Mouse (Mus musculus) heart, embryonic 12.5 days (tissue): ENCODE results near the gene Astl. TPM values are rescaled to one million over a fixed set of nuclear protein-coding genes. Genes with fewer than 3 reads are reported as not detected.

Source experiments
- ATAC-seq: fragments of 200-750 bp; cut with Nextera tagmentation; 2 replicates; pipeline ENCODE4 v1.8.0; 2017; ENCODE audit warnings: moderate TSS enrichment, moderate library complexity; ENCODE audit not compliant: insufficient number of reproducible peaks, low FRiP score
- H3K27ac ChIP-seq: fragments of 300-500 bp; sonication (generic); 2 replicates; pipeline ENCODE4 v1.5.1; 2016; ENCODE audit warnings: mild to moderate bottlenecking, moderate library complexity; ENCODE audit not compliant: poor library complexity, severe bottlenecking
- H3K27me3 ChIP-seq: fragments of 300-500 bp; sonication (generic); replicated peaks from 2 replicates; pipeline ENCODE4 v1.6.1; 2016; ENCODE audit warnings: mild to moderate bottlenecking, moderate library complexity
- H3K36me3 ChIP-seq: fragments of 300-500 bp; sonication (generic); 2 replicates; pipeline ENCODE4 v1.6.1; 2016; ENCODE audit warnings: mild to moderate bottlenecking, moderate library complexity
- H3K4me1 ChIP-seq: fragments of 300-500 bp; sonication (generic); replicated peaks from 2 replicates; pipeline ENCODE4 v1.6.1; 2016; ENCODE audit warnings: mild to moderate bottlenecking
- H3K4me2 ChIP-seq: fragments of 300-500 bp; sonication (generic); 2 replicates; pipeline ENCODE4 v1.6.1; 2016; ENCODE audit warnings: mild to moderate bottlenecking, moderate library complexity
- H3K4me3 ChIP-seq: fragments of 300-500 bp; sonication (generic); 2 replicates; pipeline ENCODE4 v1.5.1; 2016; ENCODE audit warnings: mild to moderate bottlenecking
- H3K9ac ChIP-seq: fragments of 300-500 bp; sonication (generic); 2 replicates; pipeline ENCODE4 v1.6.1; 2016; ENCODE audit warnings: mild to moderate bottlenecking, moderate library complexity
- H3K9me3 ChIP-seq: fragments of 300-500 bp; sonication (generic); replicated peaks from 2 replicates; pipeline ENCODE4 v1.6.1; 2016; ENCODE audit warnings: mild to moderate bottlenecking, moderate library complexity
- WGBS: fragments of 180-500 bp; shearing (Covaris S2); methylation state at CpG from one replicate; pipeline ENCODE4 v1.1.7; 2016; 5-methylcytosine and 5-hydroxymethylcytosine counted together
- polyA plus RNA-seq: library from polyadenylated mRNA; unstranded; fragments of >200 nt; fragmentation: Nextera tagmentation; extraction: Ambion mirVana; gene quantifications from 2 replicates; pipeline ENCODE4 v1.2.1, GENCODE M21; 2016

Gene Astl
- polyA plus RNA-seq, 1 experiment from 2014 or later: not detected

DNA sequence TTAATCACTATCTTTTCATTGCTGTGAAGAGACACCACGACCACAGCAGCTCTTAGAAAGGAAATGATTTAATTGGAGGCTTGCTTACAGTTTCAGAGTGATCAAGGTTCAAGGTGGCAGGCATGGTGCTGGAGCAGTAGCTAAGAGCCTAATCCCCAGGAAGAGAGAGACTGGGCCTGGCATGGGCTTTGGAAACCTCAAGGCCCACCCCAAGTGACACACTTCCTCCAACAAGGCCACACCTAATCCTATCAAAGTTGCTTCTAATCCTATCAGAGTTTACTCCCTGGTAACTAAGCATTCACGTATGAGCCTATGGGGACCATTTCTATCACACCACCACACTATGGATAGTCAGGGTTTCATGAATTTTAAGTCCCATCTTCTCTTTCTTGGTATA, 28.2 kb upstream of the Astl start:
- Histone ChIP-seq H3K4me1 (peaks cover 6% of the 10 kb centered on the region; the same call in 1 of the 2 replicates), H3K4me2 (no peak overlapping the region), H3K9me3 (peaks cover 4% of the 10 kb centered on the region; the same call in 1 of the 2 replicates), H3K27me3 (no peaks in the 10 kb centered on the region), H3K36me3 (no peaks in the 10 kb centered on the region), H3K9ac (no peak overlapping the region), H3K27ac (no peak overlapping the region), H3K4me3 (no peak overlapping the region)
- 43% methylated on average over 2 of the region's 2 CpGs for WGBS
- ATAC-seq: no peak

DNA sequence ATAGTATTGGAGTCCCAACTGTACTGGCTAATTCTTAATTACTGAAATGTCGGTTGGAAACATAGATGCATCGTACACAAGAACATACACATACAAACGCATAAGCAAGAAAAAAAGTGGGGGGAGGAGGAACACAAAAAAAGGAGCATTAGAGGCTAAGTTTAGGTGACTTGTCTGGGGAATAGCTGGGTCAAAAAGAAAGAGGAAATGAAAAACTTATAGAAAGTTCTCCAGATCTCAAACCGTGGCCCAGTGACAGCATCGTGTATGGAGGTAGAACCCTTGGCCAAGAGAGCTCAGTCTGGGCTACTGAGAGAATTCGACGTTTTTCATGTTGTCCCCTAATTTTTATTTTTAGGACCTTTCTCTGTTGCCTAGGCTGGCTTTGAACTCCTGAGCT, 27.8 kb upstream of the Astl start:
- no peaks in the 10 kb centered on the region for H3K36me3 ChIP-seq
- ATAC-seq: no peak
- H3K4me2 ChIP-seq: no peak overlapping the region
- no peak overlapping the region for H3K4me3 ChIP-seq
- H3K9me3 ChIP-seq: peaks cover 4% of the 10 kb centered on the region; the same call in 1 of the 2 replicates
- no peak overlapping the region for H3K27ac ChIP-seq
- WGBS: 88% methylated on average over 7 of the region's 7 CpGs
- no peak overlapping the region for H3K9ac ChIP-seq
- peaks cover 6% of the 10 kb centered on the region; the same call in 1 of the 2 replicates for H3K4me1 ChIP-seq
- no peaks in the 10 kb centered on the region for H3K27me3 ChIP-seq

DNA sequence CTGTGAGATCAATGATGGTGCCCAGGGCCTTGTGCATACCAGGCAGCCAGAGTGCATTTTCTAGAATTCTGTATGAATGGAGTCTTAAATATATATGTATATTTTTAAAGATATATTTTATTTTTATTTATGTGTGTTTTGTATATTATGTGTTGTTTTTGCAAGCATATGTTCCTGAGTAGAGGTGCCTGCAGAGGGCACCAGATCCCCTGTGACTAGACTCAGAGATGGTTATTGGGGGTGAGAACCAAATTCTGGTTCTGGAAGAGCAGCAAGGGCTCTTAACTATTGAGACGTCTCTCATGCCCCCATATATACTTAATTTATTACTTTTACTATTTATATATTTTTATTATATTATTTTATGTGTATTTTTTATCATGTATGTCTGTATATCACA, 27.2 kb upstream of the Astl start:
- Histone ChIP-seq H3K4me2 (no peak overlapping the region), H3K36me3 (no peaks in the 10 kb centered on the region), H3K27ac (no peak overlapping the region), H3K9me3 (peaks cover 4% of the 10 kb centered on the region; the same call in 1 of the 2 replicates), H3K9ac (no peak overlapping the region), H3K4me1 (peaks cover 6% of the 10 kb centered on the region; the same call in 1 of the 2 replicates), H3K4me3 (no peak overlapping the region), H3K27me3 (no peaks in the 10 kb centered on the region)
- WGBS: 85% methylated on average over 1 of the region's 1 CpGs
- ATAC-seq: no peak

DNA sequence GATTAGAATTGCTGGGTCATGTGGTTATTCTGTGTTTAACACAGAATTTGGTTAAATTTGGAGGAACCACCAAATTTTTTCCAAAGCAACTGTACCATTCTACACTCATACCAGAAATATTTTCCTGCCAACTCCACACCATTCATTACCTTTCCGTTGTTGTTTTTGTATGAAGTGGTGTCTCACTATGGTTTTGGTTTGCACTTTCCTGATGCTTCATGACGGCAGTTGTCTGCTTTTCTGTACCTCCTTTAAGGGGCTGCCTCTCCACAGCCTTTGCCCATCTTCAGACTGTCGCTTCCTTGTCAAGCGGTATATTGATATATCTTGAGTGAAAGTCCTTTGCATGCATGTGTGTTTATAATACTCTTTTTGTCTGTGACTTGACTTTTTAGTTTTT, 25.6 kb upstream of the Astl start:
- Histone ChIP-seq H3K27ac (no peak overlapping the region), H3K9ac (no peak overlapping the region), H3K36me3 (no peaks in the 10 kb centered on the region), H3K4me3 (no peak overlapping the region), H3K4me1 (peaks cover 6% of the 10 kb centered on the region; the same call in 1 of the 2 replicates), H3K4me2 (no peak overlapping the region), H3K9me3 (peaks cover 4% of the 10 kb centered on the region; the same call in 1 of the 2 replicates), H3K27me3 (no peaks in the 10 kb centered on the region)
- ATAC-seq: no peak
- WGBS: 88% methylated on average over 4 of the region's 4 CpGs

DNA sequence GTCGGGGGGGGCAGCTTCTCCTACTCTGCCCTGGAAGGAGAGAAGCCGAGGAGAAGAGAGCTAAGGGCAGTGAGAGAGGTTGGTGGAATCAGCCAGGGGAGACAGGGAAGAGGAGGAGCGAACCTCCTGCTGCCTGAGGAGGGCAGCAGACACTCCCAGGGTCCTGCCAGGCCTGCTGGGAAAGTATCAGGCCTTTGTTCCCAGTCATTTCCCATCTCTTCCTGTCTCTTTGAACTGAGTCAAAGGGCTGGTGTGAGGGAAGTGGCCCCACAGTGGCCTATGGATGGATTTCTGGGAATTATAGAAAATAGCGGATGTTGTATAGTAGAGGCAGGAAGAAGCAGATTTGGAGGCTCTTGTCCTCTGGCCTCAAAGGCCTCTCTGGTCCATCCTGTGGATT, 24.6 kb upstream of the Astl start:
- WGBS: 43% methylated on average over 4 of the region's 4 CpGs
- H3K9me3 ChIP-seq: peaks cover 4% of the 10 kb centered on the region; the same call in 1 of the 2 replicates

DNA sequence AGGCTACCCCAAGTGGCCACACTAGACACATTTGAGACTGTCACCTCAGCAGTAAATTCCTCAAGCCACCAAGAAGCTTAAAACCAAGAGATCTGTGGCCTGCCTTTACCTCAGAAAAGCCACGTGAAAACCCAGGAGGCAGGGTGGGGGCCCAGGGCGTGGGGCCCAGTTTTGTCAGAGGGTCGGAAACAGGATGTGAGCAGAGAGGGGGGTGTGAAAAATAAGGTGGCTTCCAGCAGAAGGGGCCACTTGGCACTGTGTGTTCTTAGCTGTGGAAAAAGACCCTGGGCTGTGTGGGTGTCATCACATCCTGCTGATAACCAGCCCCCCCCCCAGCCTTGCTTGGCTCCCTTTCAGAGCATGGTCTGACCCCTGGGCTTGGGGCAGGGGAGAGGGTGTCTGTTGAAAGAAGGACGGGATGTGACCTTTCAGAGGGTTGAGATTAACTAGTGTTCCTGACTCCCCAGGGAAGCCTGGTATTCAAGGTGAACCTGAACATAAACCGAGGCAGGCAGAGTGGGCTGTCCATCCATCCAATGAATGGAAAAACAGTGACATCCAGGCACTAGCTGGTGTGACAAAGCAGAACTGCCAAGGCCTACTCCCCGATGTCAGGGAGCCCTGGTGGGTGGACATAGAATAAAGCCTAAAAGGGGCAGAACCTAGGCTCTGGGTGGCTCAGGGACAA, 23.8 kb upstream of the Astl start:
- Histone ChIP-seq H3K27me3 (no peaks in the 10 kb centered on the region), H3K9me3 (peaks cover 4% of the 10 kb centered on the region; the same call in 1 of the 2 replicates), H3K4me1 (peaks cover 6% of the 10 kb centered on the region; the same call in 1 of the 2 replicates), H3K36me3 (no peaks in the 10 kb centered on the region), H3K27ac (peak overlapping the region; percentile 60), H3K4me3 (no peak overlapping the region), H3K9ac (no peak overlapping the region), H3K4me2 (no peak overlapping the region)
- peak; percentile 88 for ATAC-seq
- 49% methylated on average over 6 of the region's 6 CpGs for WGBS

More for the DNA sequence above, 24.6 kb upstream of the Astl start:
- no peaks in the 10 kb centered on the region for H3K36me3 ChIP-seq
- H3K27me3 ChIP-seq: no peaks in the 10 kb centered on the region
- H3K4me3 ChIP-seq: no peak overlapping the region
- H3K4me1 ChIP-seq: peaks cover 6% of the 10 kb centered on the region; the same call in 1 of the 2 replicates
- H3K9ac ChIP-seq: no peak overlapping the region
- no peak overlapping the region for H3K4me2 ChIP-seq
- peak; percentile 49 for ATAC-seq
- peak overlapping the region; percentile 60 for H3K27ac ChIP-seq

DNA sequence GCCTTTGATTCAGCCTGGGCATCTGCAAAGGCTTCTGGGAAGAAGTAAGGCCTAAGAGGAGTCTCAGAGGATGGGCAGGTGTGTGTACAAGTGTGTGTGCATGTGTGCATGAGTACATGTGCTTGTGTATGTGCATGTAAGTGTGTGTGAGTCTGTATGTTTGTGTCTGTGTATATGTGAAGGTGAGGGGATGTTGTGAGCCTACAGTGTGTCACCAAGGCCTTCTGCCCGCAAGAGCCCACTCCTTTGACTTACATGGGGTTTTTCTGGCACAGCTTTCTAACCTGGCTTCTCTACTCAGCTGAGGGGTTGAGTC, 23.3 kb upstream of the Astl start:
- H3K36me3 ChIP-seq: no peaks in the 10 kb centered on the region
- H3K27me3 ChIP-seq: no peaks in the 10 kb centered on the region
- no peak overlapping the region for H3K4me3 ChIP-seq
- H3K27ac ChIP-seq: peak overlapping the region; percentile 60
- peaks cover 6% of the 10 kb centered on the region; the same call in 1 of the 2 replicates for H3K4me1 ChIP-seq
- 81% methylated on average over 1 of the region's 1 CpGs for WGBS
- H3K9ac ChIP-seq: no peak overlapping the region
- ATAC-seq: 0 out of 2 replicates have a peak, but pooled peaks have one; percentile 2
- no peak overlapping the region for H3K4me2 ChIP-seq
- H3K9me3 ChIP-seq: peaks cover 4% of the 10 kb centered on the region; the same call in 1 of the 2 replicates

DNA sequence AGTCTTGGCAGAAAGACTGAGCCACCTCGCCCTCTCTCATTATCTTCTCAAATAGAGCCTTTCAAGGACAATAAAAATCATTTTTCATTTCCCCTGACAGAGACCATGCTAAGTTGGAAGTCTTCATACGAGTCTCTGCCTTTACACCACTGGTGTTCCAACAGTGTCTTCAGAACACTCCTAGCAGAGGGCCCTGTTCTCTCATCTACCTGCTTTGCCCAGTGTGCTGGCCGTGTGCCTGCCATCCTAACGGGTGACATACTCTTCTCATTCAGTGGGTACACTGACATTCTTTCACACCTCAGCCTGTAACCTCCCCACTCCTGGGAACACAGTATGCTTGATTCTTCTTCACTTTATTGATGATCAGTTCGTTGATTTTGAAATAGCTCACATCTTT, 22.0 kb upstream of the Astl start:
- no peak for ATAC-seq
- Histone ChIP-seq H3K4me3 (no peak overlapping the region), H3K27ac (no peak overlapping the region), H3K9me3 (peaks cover 4% of the 10 kb centered on the region; the same call in 1 of the 2 replicates), H3K27me3 (no peaks in the 10 kb centered on the region), H3K36me3 (no peaks in the 10 kb centered on the region), H3K4me1 (peaks cover 6% of the 10 kb centered on the region; the same call in 1 of the 2 replicates), H3K4me2 (no peak overlapping the region), H3K9ac (no peak overlapping the region)
- 75% methylated on average over 5 of the region's 5 CpGs for WGBS

DNA sequence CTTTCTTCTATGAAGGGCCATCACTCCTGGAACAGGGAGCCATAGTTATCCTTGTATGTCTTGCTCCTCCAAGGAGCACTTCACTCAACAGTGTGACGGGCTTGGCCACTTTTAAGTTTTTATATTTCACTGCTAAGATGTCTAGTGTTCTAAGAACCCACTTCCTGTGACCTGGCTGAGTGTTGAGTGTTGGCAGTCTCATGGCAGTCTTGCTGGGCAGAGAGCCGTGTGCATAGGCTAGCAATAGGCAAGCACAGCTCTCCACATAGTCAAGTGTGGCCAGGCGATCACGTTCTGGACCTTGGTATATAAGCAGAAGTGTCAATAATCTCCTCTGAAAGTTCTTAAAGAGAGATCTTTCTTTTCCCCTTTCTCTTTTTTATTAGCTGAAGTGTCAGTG, 20.3 kb upstream of the Astl start:
- peaks cover 8% of the 10 kb centered on the region; the same call in 1 of the 2 replicates for H3K4me1 ChIP-seq
- no peaks in the 10 kb centered on the region for H3K36me3 ChIP-seq
- H3K4me2 ChIP-seq: no peak overlapping the region
- no peak overlapping the region for H3K9ac ChIP-seq
- no peak for ATAC-seq
- no peaks in the 10 kb centered on the region for H3K27me3 ChIP-seq
- 74% methylated on average over 4 of the region's 4 CpGs for WGBS
- H3K9me3 ChIP-seq: no peaks in the 10 kb centered on the region
- H3K27ac ChIP-seq: no peak overlapping the region
- H3K4me3 ChIP-seq: no peak overlapping the region

DNA sequence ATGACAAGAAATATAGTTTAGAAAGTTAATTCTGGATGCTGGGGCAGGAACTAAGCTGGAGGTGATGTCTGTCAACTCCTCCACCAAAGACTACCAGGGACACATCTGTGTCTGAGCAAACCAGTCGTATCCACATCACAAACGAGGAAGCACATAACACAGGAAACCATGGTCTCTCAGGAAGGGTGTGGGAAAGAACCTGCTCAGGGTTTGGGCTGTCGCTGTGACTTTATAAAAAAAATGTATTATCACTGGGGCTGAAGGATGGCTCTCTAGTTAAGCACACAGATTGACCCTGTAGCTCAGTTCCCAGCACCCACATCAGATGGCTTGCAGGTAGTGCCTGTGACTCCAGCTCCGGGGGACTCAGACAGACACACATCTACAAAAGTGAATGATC, 19.4 kb upstream of the Astl start:
- H3K4me2 ChIP-seq: no peak overlapping the region
- WGBS: 60% methylated on average over 4 of the region's 4 CpGs
- ATAC-seq: no peak
- no peaks in the 10 kb centered on the region for H3K36me3 ChIP-seq
- H3K27ac ChIP-seq: no peak overlapping the region
- H3K27me3 ChIP-seq: no peaks in the 10 kb centered on the region
- H3K9ac ChIP-seq: no peak overlapping the region
- H3K4me3 ChIP-seq: no peak overlapping the region
- H3K9me3 ChIP-seq: no peaks in the 10 kb centered on the region
- peaks cover 15% of the 10 kb centered on the region; the same call in 1 of the 2 replicates for H3K4me1 ChIP-seq

DNA sequence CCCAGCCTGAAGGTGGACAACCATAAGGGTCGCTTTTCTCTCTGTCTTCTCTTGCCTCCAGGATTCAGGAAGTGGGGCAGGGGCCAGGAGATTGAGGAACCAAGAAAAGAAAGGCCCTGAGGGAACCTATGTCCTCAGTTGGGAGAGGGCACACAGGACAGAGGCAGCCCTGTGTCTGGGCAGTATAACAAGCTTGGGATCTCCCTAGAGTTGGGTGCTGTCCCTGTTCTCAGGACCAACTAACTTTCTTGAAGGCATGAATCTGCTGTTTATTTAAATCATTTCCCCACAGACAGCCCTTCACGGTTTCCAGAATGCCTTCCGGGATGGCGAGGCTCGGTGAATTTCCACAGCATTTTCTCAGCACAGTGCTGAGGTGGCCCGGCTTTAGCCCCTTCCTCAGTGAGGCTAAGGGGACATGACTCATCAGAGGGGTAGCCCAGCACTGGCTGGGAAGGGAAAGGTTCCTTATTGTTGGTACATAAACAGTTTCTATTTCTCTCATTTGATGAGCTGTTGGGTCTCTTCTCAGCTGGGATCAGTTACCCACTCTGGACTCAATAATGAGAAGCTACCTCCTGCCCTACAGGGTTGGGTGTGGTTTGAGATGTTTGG, 15.7 kb upstream of the Astl start:
- Histone ChIP-seq H3K27me3 (no peaks in the 10 kb centered on the region), H3K27ac (no peak overlapping the region), H3K4me3 (no peak overlapping the region), H3K9ac (no peak overlapping the region), H3K36me3 (no peaks in the 10 kb centered on the region), H3K9me3 (no peaks in the 10 kb centered on the region), H3K4me1 (peaks cover 11% of the 10 kb centered on the region; the same call in 1 of the 2 replicates), H3K4me2 (no peak overlapping the region)
- 61% methylated on average over 6 of the region's 6 CpGs for WGBS
- ATAC-seq: no peak
